Mouse (Mus musculus) midbrain, embryonic 14.5 days (tissue): ENCODE data around the gene Dpp6. TPM values are rescaled to one million over a fixed set of nuclear protein-coding genes. Genes with fewer than 3 reads are reported as not detected.
A peak's percentile ranks its signal among the peaks of the same experiment; 100 is the strongest.

ENCODE experiments used
- ATAC-seq: fragments of 200-750 bp; cut with Nextera tagmentation; 2 replicates; pipeline ENCODE4 v1.8.0; 2017; ENCODE audit warnings: moderate number of reproducible peaks, moderate library complexity; ENCODE audit not compliant: low FRiP score, low TSS enrichment
- DNase-seq: peaks from one replicate; pipeline ENCODE4 v3.0.0-alpha.2; 2015
- H3K27ac ChIP-seq: fragments of 300-500 bp; sonication (generic); replicated peaks from 2 replicates; pipeline ENCODE4 v1.5.1; 2014; ENCODE audit warnings: mild to moderate bottlenecking, low read depth, low read length, moderate library complexity
- H3K27me3 ChIP-seq: fragments of 300-500 bp; sonication (generic); 2 replicates; pipeline ENCODE4 v1.6.1; 2014; ENCODE audit warnings: low read length, control low read depth, mixed read lengths; ENCODE audit not compliant: control insufficient read depth, insufficient read depth
- H3K36me3 ChIP-seq: fragments of 300-500 bp; sonication (generic); 2 replicates; pipeline ENCODE4 v1.6.1; 2014; ENCODE audit warnings: low read length, control low read depth; ENCODE audit not compliant: control insufficient read depth, insufficient read depth
- H3K4me1 ChIP-seq: fragments of 300-500 bp; sonication (generic); 2 replicates; pipeline ENCODE4 v1.6.1; 2014; ENCODE audit warnings: mild to moderate bottlenecking, antibody characterized with exemption, low read length, control low read depth; ENCODE audit not compliant: control insufficient read depth, insufficient read depth
- H3K4me2 ChIP-seq: fragments of 300-500 bp; sonication (generic); 2 replicates; pipeline ENCODE4 v1.6.1; 2014; ENCODE audit warnings: mild to moderate bottlenecking, low read length, moderate library complexity
- H3K4me3 ChIP-seq: fragments of 300-500 bp; sonication (generic); replicated peaks from 2 replicates; pipeline ENCODE4 v1.5.1; 2014; ENCODE audit warnings: low read depth, low read length
- H3K9ac ChIP-seq: fragments of 300-500 bp; sonication (generic); replicated peaks from 2 replicates; pipeline ENCODE4 v1.6.1; 2014; ENCODE audit warnings: mild to moderate bottlenecking, low read length, moderate library complexity
- H3K9me3 ChIP-seq: fragments of 300-500 bp; sonication (generic); 2 replicates; pipeline ENCODE4 v1.6.1; 2016; ENCODE audit warnings: low read length, control low read depth, mixed read lengths; ENCODE audit not compliant: control insufficient read depth
- WGBS: fragments of 180-500 bp; shearing (Covaris S2); extraction: QIAGEN DNeasy Blood & Tissue Kit; methylation state at CpG from one replicate; pipeline ENCODE4 v1.1.7; 2014; 5-methylcytosine and 5-hydroxymethylcytosine counted together
- polyA plus RNA-seq: library from polyadenylated mRNA; unstranded; fragments of >200 nt; fragmentation: Nextera tagmentation; extraction: Ambion mirVana; gene quantifications from 2 replicates; pipeline ENCODE4 v1.2.1, GENCODE M21; 2014

The Dpp6 gene
- polyA plus RNA-seq, 1 experiment from 2014 or later = 72.6 TPM

GRCm38 (mm10) chr5:27316674-27317073 is 499.7 kb downstream of the Dpp6 start:
- WGBS = 51% methylated on average over 1 of the region's 1 CpGs
- no peak overlapping the region for H3K27ac ChIP-seq
- DNase-seq (no peak), ATAC-seq (no peak)
- no peak overlapping the region for H3K4me3 ChIP-seq
- H3K4me1 ChIP-seq = no peaks in the 10 kb centered on the region
- H3K36me3 ChIP-seq = no peaks in the 10 kb centered on the region
- H3K27me3 ChIP-seq = no peaks in the 10 kb centered on the region
- H3K9ac ChIP-seq = no peak overlapping the region
- no peaks in the 10 kb centered on the region for H3K9me3 ChIP-seq
- no peak overlapping the region for H3K4me2 ChIP-seq

GRCm38 (mm10) chr5:27317264-27317663 is 500.3 kb downstream of the Dpp6 start:
- DNase-seq = no peak
- no peak for ATAC-seq
- H3K9ac ChIP-seq = no peak overlapping the region
- H3K4me3 ChIP-seq = no peak overlapping the region
- no peaks in the 10 kb centered on the region for H3K4me1 ChIP-seq
- H3K36me3 ChIP-seq = no peaks in the 10 kb centered on the region
- no peaks in the 10 kb centered on the region for H3K9me3 ChIP-seq
- H3K4me2 ChIP-seq = no peak overlapping the region
- no peaks in the 10 kb centered on the region for H3K27me3 ChIP-seq
- H3K27ac ChIP-seq = no peak overlapping the region

GRCm38 (mm10) chr5:27317832-27318231 is 500.8 kb downstream of the Dpp6 start:
- no peak overlapping the region for H3K27ac ChIP-seq
- WGBS = 93% methylated on average over 1 of the region's 1 CpGs
- no peak for ATAC-seq
- no peaks in the 10 kb centered on the region for H3K36me3 ChIP-seq
- no peaks in the 10 kb centered on the region for H3K4me1 ChIP-seq
- H3K4me2 ChIP-seq = no peak overlapping the region
- no peak overlapping the region for H3K9ac ChIP-seq
- H3K4me3 ChIP-seq = no peak overlapping the region
- no peak for DNase-seq
- H3K27me3 ChIP-seq = no peaks in the 10 kb centered on the region
- H3K9me3 ChIP-seq = no peaks in the 10 kb centered on the region

GRCm38 (mm10) chr5:27319731-27320130 is 502.7 kb downstream of the Dpp6 start:
- ATAC-seq = no peak
- H3K27me3 ChIP-seq = no peaks in the 10 kb centered on the region
- H3K36me3 ChIP-seq = no peaks in the 10 kb centered on the region
- H3K27ac ChIP-seq = no peak overlapping the region
- no peak for DNase-seq
- H3K4me3 ChIP-seq = no peak overlapping the region
- no peak overlapping the region for H3K4me2 ChIP-seq
- H3K4me1 ChIP-seq = 0 out of 2 replicates have a peak, but pooled peaks cover 6% of the 10 kb centered on the region
- no peaks in the 10 kb centered on the region for H3K9me3 ChIP-seq
- 94% methylated on average over 4 of the region's 4 CpGs for WGBS
- no peak overlapping the region for H3K9ac ChIP-seq

GRCm38 (mm10) chr5:27322895-27323792 is 506.1 kb downstream of the Dpp6 start:
- 57% methylated on average over 3 of the region's 3 CpGs for WGBS
- Histone ChIP-seq H3K4me1 (0 out of 2 replicates have a peak, but pooled peaks cover 6% of the 10 kb centered on the region), H3K27ac (peak overlapping the region; percentile 39; the same call in 1 of the 2 replicates), H3K36me3 (no peaks in the 10 kb centered on the region), H3K9ac (no peak overlapping the region), H3K9me3 (no peaks in the 10 kb centered on the region), H3K4me2 (no peak overlapping the region), H3K4me3 (no peak overlapping the region), H3K27me3 (no peaks in the 10 kb centered on the region)
- ATAC-seq (no peak), DNase-seq (peak; percentile 35)

- ATAC-seq = no peak
- no peak overlapping the region for H3K4me2 ChIP-seq
These were observed 507.4 kb downstream of the Dpp6 start for GRCm38 (mm10) chr5:27324346-27324928.

GRCm38 (mm10) chr5:27336698-27337097 is 519.7 kb downstream of the Dpp6 start:
- 68% methylated on average over 2 of the region's 2 CpGs for WGBS
- DNase-seq (no peak), ATAC-seq (no peak)
- H3K27me3 ChIP-seq = no peaks in the 10 kb centered on the region
- no peak overlapping the region for H3K4me3 ChIP-seq
- H3K9ac ChIP-seq = no peak overlapping the region
- peaks cover 11% of the 10 kb centered on the region for H3K4me1 ChIP-seq
- H3K36me3 ChIP-seq = no peaks in the 10 kb centered on the region
- no peaks in the 10 kb centered on the region for H3K9me3 ChIP-seq
- H3K27ac ChIP-seq = no peak overlapping the region
- H3K4me2 ChIP-seq = no peak overlapping the region

More at GRCm38 (mm10) chr5:27324346-27324928, 507.4 kb downstream of the Dpp6 start:
- DNase-seq = no peak
- Histone ChIP-seq H3K9ac (no peak overlapping the region), H3K36me3 (no peaks in the 10 kb centered on the region), H3K4me3 (no peak overlapping the region), H3K4me1 (0 out of 2 replicates have a peak, but pooled peaks cover 6% of the 10 kb centered on the region), H3K9me3 (no peaks in the 10 kb centered on the region), H3K27ac (no peak overlapping the region), H3K27me3 (no peaks in the 10 kb centered on the region)
- 70% methylated on average over 3 of the region's 3 CpGs for WGBS

GRCm38 (mm10) chr5:27339196-27340030 is 522.4 kb downstream of the Dpp6 start:
- Histone ChIP-seq H3K27ac (0 out of 2 replicates have a peak overlapping the region, but pooled peaks have one; percentile 14), H3K4me1 (peaks cover 11% of the 10 kb centered on the region), H3K36me3 (no peaks in the 10 kb centered on the region), H3K4me3 (no peak overlapping the region), H3K27me3 (no peaks in the 10 kb centered on the region), H3K4me2 (no peak overlapping the region), H3K9me3 (no peaks in the 10 kb centered on the region), H3K9ac (no peak overlapping the region)
- ATAC-seq (no peak), DNase-seq (no peak)
- 88% methylated on average over 5 of the region's 5 CpGs for WGBS
